Mouse (Mus musculus): ENCODE measurements at regions not wholly inside any gene's neighbourhood (a gene's known extent, or its start where the extent isn't known, plus 50 kb on each side); places are given as distances from the start of the nearest gene placed in this dataset.

DNA sequence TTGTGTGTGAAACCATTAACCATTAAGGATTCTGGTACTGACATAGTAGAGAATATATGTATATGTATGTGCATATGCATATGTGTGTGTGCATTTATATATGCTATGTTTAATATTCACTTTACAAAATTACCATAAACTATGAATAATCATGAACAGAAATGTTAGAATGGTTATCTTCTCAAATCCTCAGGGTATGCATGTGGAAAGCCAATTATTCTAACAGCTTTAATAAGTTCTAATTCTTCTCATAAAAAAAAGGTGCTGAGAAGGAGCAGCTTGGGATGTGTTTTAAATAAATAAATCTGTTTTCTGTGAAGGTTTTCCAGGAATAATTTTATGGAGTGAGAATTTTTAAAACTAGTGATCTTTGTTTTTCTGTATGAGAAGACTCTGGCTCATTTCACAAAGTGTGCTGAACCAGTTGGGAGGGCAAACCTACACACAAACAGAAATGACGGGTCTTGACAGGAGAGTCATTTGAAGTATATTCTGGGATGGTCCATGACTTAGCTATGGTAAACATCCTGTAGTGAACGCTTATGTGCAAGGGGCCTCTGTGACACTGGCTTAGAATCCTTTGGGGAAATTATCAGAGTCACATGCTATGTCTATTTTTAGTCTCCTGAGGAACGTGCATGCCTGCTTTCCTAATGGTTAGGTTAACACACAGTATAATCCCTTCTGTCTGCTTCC is 160.3 kb upstream of the Plpp4 start:
- Histone ChIP-seq H3K27me3 (ENCODE audit: insufficient read depth, low read length) (no peaks in the 10 kb centered on the region), H3K4me1 (ENCODE audit: insufficient read depth, low read length) (no peaks in the 10 kb centered on the region), H3K4me2 (replicated peaks; ENCODE audit: low read depth, low read length) (no peak overlapping the region), H3K27ac (ENCODE audit: low read length) (no peak overlapping the region), H3K36me3 (ENCODE audit: insufficient read depth, low read length) (no peaks in the 10 kb centered on the region), H3K9me3 (ENCODE audit: low read length) (no peaks in the 10 kb centered on the region), H3K4me3 (ENCODE audit: low read length) (no peak overlapping the region), H3K9ac (replicated peaks; ENCODE audit: low read length) (no peak overlapping the region)
- 58% methylated on average over 3 of the region's 3 CpGs for WGBS
- no peak for ATAC-seq (ENCODE audit: low FRiP score, low TSS enrichment)

DNA sequence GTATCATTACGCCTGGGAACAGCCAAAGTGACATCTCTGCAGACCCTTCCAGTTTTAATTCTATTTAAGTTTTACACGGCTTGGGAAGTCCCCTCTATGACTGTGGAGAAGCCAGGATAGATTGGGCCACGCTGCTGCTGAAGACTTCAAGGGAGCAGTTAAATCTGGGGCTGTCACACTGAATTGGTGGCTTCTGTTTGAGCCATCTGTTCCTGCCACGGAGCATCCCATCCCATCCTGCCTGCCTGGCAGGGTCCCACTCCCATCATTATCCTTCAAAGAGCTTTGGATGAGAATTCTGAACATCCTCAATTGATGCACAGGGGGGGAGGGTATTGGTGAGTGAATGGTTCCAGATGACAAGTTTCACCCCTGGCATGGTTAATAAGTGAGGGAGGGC is 154.4 kb upstream of the Plpp4 start:
- no peak for ATAC-seq (ENCODE audit: low FRiP score, low TSS enrichment)
- Histone ChIP-seq H3K27me3 (ENCODE audit: insufficient read depth, low read length) (no peaks in the 10 kb centered on the region), H3K9me3 (ENCODE audit: low read length) (no peaks in the 10 kb centered on the region), H3K4me2 (replicated peaks; ENCODE audit: low read depth, low read length) (no peak overlapping the region), H3K4me1 (ENCODE audit: insufficient read depth, low read length) (no peaks in the 10 kb centered on the region), H3K36me3 (ENCODE audit: insufficient read depth, low read length) (no peaks in the 10 kb centered on the region), H3K27ac (ENCODE audit: low read length) (no peak overlapping the region), H3K4me3 (ENCODE audit: low read length) (no peak overlapping the region), H3K9ac (replicated peaks; ENCODE audit: low read length) (no peak overlapping the region)
- 63% methylated on average over 4 of the region's 4 CpGs for WGBS

DNA sequence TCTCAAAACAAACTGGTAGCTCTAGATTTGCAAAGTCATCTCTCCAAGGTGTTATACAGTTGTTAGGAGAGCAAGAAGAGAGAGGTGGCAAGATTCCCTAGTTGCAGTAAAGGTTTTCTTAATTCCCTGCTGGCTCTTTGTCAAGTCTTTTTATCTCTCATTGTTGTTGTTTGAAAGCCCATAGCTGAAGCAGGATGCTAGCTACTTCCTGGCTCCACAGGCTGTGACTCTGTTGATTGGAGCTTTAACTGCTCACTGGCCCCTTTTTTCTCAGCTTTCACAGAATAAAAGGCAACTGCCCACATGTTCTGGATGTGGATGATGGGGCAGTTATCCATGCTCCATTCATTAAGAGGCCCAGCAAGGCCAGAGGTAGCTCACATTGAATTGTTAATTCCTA is 122.7 kb upstream of the Plpp4 start:
- ATAC-seq (ENCODE audit: low FRiP score, low TSS enrichment), result no peak
- Histone ChIP-seq H3K36me3 (ENCODE audit: insufficient read depth, low read length) (no peaks in the 10 kb centered on the region), H3K27ac (ENCODE audit: low read length) (no peak overlapping the region), H3K4me2 (replicated peaks; ENCODE audit: low read depth, low read length) (no peak overlapping the region), H3K4me1 (ENCODE audit: insufficient read depth, low read length) (no peaks in the 10 kb centered on the region), H3K9ac (replicated peaks; ENCODE audit: low read length) (no peak overlapping the region), H3K9me3 (ENCODE audit: low read length) (no peaks in the 10 kb centered on the region), H3K27me3 (ENCODE audit: insufficient read depth, low read length) (no peaks in the 10 kb centered on the region), H3K4me3 (ENCODE audit: low read length) (no peak overlapping the region)

DNA sequence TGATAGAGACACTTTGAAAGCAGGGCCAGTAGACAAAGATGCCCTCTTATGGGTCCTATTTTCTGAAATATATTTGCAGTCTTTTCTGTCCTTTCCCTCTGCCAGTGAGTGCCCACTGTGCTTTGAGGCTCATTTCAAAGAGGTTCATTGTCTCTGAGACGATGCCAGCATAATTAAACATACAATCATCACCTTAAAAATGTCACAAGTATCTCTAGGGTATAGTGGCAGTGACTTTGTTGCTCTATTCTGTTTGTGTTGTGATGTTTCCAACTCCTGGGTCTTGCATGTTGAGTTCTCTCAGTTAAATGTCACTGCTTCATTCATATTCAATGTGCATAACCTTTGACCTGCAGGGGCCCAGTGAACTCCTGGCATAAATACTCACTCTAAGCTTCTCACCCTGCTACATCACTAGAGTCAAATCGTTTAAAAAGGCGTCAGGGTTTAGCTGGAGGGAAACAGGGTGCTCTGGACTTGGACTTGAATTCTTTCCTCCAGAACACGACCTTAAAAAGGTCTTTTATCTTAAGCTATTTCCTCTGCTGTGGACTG is 122.1 kb upstream of the Plpp4 start:
- no peak overlapping the region for H3K9ac ChIP-seq (replicated peaks; ENCODE audit: low read length)
- no peaks in the 10 kb centered on the region for H3K27me3 ChIP-seq (ENCODE audit: insufficient read depth, low read length)
- H3K4me2 ChIP-seq (replicated peaks; ENCODE audit: low read depth, low read length), result no peak overlapping the region
- no peaks in the 10 kb centered on the region for H3K4me1 ChIP-seq (ENCODE audit: insufficient read depth, low read length)
- no peak for ATAC-seq (ENCODE audit: low FRiP score, low TSS enrichment)
- no peaks in the 10 kb centered on the region for H3K9me3 ChIP-seq (ENCODE audit: low read length)
- no peaks in the 10 kb centered on the region for H3K36me3 ChIP-seq (ENCODE audit: insufficient read depth, low read length)
- H3K4me3 ChIP-seq (ENCODE audit: low read length), result no peak overlapping the region
- 34% methylated on average over 4 of the region's 4 CpGs for WGBS
- H3K27ac ChIP-seq (ENCODE audit: low read length), result no peak overlapping the region

DNA sequence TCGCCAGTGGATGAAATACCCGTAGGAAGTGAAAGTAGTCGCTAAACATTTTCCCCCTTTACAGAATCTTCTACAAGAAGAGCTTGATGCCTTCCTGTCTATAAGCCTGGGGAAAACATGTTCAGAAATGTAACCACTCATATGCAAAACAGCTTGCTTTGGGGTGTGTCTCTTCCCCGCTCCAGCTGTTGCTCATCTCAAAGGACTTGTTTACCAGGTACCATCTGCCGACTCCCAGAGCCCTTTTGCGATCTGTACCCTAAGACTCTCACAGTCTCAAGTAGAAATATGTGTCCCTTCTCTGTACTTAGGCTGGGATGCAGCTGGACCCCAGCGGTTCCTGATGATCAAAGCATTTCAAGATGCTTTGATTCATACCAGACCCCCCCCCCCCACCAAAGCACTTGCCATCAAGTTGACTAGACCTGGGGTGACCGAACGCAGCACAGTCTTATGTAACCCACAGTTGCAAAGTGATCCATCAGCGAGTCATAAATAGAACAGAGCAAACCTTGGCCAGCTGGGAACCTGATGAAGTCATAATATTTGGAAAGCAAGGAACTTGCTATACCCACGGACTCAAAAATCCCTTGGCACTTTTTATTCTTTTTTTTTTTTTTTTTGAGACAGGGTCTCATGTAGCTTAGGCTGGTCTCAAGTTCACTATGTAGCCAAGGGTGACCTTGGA is 119.4 kb upstream of the Plpp4 start:
- no peak overlapping the region for H3K27ac ChIP-seq (ENCODE audit: low read length)
- H3K27me3 ChIP-seq (ENCODE audit: insufficient read depth, low read length), result no peaks in the 10 kb centered on the region
- no peak overlapping the region for H3K4me3 ChIP-seq (ENCODE audit: low read length)
- H3K4me1 ChIP-seq (ENCODE audit: insufficient read depth, low read length), result no peaks in the 10 kb centered on the region
- no peak overlapping the region for H3K4me2 ChIP-seq (replicated peaks; ENCODE audit: low read depth, low read length)
- no peak overlapping the region for H3K9ac ChIP-seq (replicated peaks; ENCODE audit: low read length)
- no peaks in the 10 kb centered on the region for H3K36me3 ChIP-seq (ENCODE audit: insufficient read depth, low read length)
- no peak for ATAC-seq (ENCODE audit: low FRiP score, low TSS enrichment)
- H3K9me3 ChIP-seq (ENCODE audit: low read length), result no peaks in the 10 kb centered on the region
- 79% methylated on average over 11 of the region's 11 CpGs for WGBS

DNA sequence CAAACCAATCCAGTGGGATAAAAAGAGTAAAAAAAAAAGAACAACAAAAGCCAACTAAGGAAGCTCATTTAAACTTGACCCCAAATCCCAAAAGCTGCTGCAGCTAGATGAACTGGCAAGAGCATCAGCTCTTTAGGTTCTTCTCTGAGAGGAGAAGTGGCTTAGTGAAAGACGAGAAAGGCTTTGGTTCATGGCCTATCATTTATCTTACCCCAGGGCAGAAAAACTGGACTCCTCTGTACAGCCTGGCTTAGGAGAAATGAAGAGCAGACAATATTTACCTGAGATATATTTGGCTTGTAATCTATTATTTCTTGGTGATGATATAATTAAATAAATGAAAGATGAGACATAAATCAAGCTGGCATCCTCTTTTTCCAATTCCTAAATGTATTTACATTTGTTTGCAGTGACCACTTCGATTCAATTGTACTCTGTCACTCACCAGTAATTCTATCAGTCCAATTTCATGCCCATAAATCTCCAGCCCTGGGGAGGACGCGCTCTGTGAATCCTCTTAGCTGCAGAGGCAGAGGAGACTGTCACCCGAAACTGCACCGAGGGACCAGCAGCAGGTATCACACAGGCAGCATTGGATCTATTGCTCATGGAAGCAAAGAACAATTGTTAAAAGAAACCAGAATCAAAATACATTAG is 114.8 kb upstream of the Plpp4 start:
- Histone ChIP-seq H3K4me3 (ENCODE audit: low read length) (no peak overlapping the region), H3K9me3 (ENCODE audit: low read length) (no peaks in the 10 kb centered on the region), H3K4me1 (ENCODE audit: insufficient read depth, low read length) (peaks cover 3% of the 10 kb centered on the region; the same call in 1 of the 2 replicates), H3K9ac (replicated peaks; ENCODE audit: low read length) (no peak overlapping the region), H3K4me2 (replicated peaks; ENCODE audit: low read depth, low read length) (no peak overlapping the region), H3K36me3 (ENCODE audit: insufficient read depth, low read length) (no peaks in the 10 kb centered on the region), H3K27me3 (ENCODE audit: insufficient read depth, low read length) (no peaks in the 10 kb centered on the region), H3K27ac (ENCODE audit: low read length) (no peak overlapping the region)
- ATAC-seq (ENCODE audit: low FRiP score, low TSS enrichment), result peak; percentile 59; the same call in 1 of the 2 replicates
- WGBS, result 23% methylated on average over 6 of the region's 6 CpGs

DNA sequence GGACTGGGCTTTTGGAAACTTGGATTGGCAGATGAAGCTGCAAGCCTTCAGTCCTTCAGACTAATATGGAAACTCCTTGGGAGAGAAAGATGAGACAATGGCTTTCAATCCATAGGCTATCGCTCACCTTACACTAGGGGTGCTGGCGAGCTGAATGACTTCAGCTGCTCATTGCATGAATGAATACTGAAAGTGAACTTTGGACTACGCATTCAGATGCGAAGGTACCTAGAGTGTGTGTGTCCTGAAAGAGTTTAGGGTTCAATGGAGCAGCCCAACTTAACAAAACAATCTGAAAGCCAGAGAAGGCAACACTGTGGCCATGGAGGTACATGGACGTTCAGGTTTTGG is 114.3 kb upstream of the Plpp4 start:
- no peaks in the 10 kb centered on the region for H3K27me3 ChIP-seq (ENCODE audit: insufficient read depth, low read length)
- H3K4me1 ChIP-seq (ENCODE audit: insufficient read depth, low read length), result peaks cover 3% of the 10 kb centered on the region; the same call in 1 of the 2 replicates
- no peaks in the 10 kb centered on the region for H3K36me3 ChIP-seq (ENCODE audit: insufficient read depth, low read length)
- H3K27ac ChIP-seq (ENCODE audit: low read length), result no peak overlapping the region
- WGBS, result 38% methylated on average over 5 of the region's 5 CpGs
- no peak overlapping the region for H3K4me2 ChIP-seq (replicated peaks; ENCODE audit: low read depth, low read length)
- no peak overlapping the region for H3K4me3 ChIP-seq (ENCODE audit: low read length)
- H3K9ac ChIP-seq (replicated peaks; ENCODE audit: low read length), result no peak overlapping the region
- peak; percentile 77; the same call in 1 of the 2 replicates for ATAC-seq (ENCODE audit: low FRiP score, low TSS enrichment)
- H3K9me3 ChIP-seq (ENCODE audit: low read length), result no peaks in the 10 kb centered on the region

DNA sequence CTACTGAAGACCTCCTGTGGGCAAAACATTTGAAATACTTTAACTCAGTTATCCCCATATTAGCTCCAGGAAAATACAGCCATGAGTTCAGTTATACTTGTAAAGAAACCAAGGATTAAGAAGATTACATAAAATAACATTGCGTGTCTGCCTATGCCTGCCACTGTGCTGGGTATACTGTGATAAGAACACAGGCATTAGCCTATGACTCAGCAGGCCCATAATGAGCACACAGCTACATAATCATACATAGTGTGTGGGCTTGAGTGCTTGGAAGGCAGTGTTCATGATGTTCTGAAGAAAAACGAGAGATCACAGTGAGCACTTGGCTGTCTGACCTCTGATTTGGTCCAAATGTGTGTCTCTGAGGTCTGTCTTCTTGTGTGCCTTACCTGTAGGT is 101.3 kb upstream of the Plpp4 start:
- H3K4me1 ChIP-seq (ENCODE audit: insufficient read depth, low read length), result no peaks in the 10 kb centered on the region
- no peak overlapping the region for H3K4me2 ChIP-seq (replicated peaks; ENCODE audit: low read depth, low read length)
- H3K4me3 ChIP-seq (ENCODE audit: low read length), result no peak overlapping the region
- 80% methylated on average over 2 of the region's 2 CpGs for WGBS
- H3K36me3 ChIP-seq (ENCODE audit: insufficient read depth, low read length), result no peaks in the 10 kb centered on the region
- no peak overlapping the region for H3K27ac ChIP-seq (ENCODE audit: low read length)
- H3K27me3 ChIP-seq (ENCODE audit: insufficient read depth, low read length), result no peaks in the 10 kb centered on the region
- H3K9ac ChIP-seq (replicated peaks; ENCODE audit: low read length), result no peak overlapping the region
- H3K9me3 ChIP-seq (ENCODE audit: low read length), result no peaks in the 10 kb centered on the region
- ATAC-seq (ENCODE audit: low FRiP score, low TSS enrichment), result no peak

DNA sequence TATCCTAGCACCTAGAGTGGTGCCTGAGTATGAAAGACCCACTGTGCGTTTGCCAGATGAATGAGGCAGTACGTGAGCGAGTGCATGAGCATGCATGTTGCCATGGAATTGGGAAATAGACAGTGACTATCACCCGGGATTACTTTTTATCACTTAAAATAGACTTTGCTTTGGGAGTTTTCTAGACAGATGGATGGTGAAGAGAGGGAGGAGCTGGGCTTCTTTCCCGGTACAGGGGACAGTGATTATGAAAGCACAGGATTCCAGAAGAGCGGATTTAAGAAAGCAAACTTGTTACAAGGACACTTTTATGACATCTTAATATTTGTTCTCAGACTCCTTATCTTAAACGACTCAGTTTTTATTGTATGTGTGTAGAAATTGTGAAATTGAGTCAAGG is 86.9 kb upstream of the Plpp4 start:
- Histone ChIP-seq H3K4me1 (ENCODE audit: insufficient read depth, low read length) (no peaks in the 10 kb centered on the region), H3K4me2 (replicated peaks; ENCODE audit: low read depth, low read length) (no peak overlapping the region), H3K9me3 (ENCODE audit: low read length) (no peaks in the 10 kb centered on the region), H3K4me3 (ENCODE audit: low read length) (no peak overlapping the region), H3K27ac (ENCODE audit: low read length) (no peak overlapping the region), H3K9ac (replicated peaks; ENCODE audit: low read length) (no peak overlapping the region), H3K36me3 (ENCODE audit: insufficient read depth, low read length) (no peaks in the 10 kb centered on the region), H3K27me3 (ENCODE audit: insufficient read depth, low read length) (no peaks in the 10 kb centered on the region)
- 82% methylated on average over 7 of the region's 7 CpGs for WGBS
- ATAC-seq (ENCODE audit: low FRiP score, low TSS enrichment), result no peak

DNA sequence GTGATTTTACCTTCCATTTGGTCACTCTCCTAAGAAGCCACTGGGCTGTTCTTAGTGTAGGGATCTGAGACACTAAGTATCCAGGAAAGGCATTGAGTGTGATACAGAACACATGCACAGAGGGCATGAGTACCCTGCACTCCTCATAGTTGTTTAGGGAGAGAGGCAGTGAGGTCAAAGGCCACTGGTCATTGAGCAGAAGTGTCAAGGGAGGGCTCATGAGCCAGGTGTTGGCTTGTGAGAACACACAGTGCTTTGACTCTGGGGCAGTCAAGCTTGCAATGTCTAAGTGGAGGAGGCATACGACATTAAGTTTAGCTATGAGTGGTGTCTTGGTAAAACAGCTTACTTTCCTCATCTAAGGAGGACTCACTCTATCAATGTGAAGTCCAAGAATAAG is 65.9 kb upstream of the Plpp4 start:
- ATAC-seq (ENCODE audit: low FRiP score, low TSS enrichment), result peak; percentile 67; the same call in 1 of the 2 replicates
- 36% methylated on average over 1 of the region's 1 CpGs for WGBS

More for the DNA sequence above, 65.9 kb upstream of the Plpp4 start:
- Histone ChIP-seq H3K27ac (ENCODE audit: low read length) (no peak overlapping the region), H3K9ac (replicated peaks; ENCODE audit: low read length) (no peak overlapping the region), H3K36me3 (ENCODE audit: insufficient read depth, low read length) (no peaks in the 10 kb centered on the region), H3K4me2 (replicated peaks; ENCODE audit: low read depth, low read length) (no peak overlapping the region), H3K4me3 (ENCODE audit: low read length) (no peak overlapping the region), H3K9me3 (ENCODE audit: low read length) (no peaks in the 10 kb centered on the region), H3K27me3 (ENCODE audit: insufficient read depth, low read length) (no peaks in the 10 kb centered on the region), H3K4me1 (ENCODE audit: insufficient read depth, low read length) (0 out of 2 replicates have a peak, but pooled peaks cover 3% of the 10 kb centered on the region)

Data from kidney, embryonic 16.5 days (tissue).